Mouse (Mus musculus) C2C12 (cell line): ENCODE data around the gene Igsf3. TPM values are rescaled to one million over a fixed set of nuclear protein-coding genes. Genes with fewer than 3 reads are reported as not detected.

Experiments
- H3K27me3 ChIP-seq: one replicate; pipeline ENCODE4 v1.6.1; 2011; ENCODE audit not compliant: control insufficient read depth, insufficient read depth, insufficient read length
- H3K36me3 ChIP-seq: one replicate; pipeline ENCODE4 v1.6.1; 2011; ENCODE audit not compliant: control insufficient read depth, insufficient read depth
- H3K4me3 ChIP-seq: one replicate; pipeline ENCODE4 v1.5.1; 2011; ENCODE audit warnings: mild to moderate bottlenecking, control low read depth; ENCODE audit not compliant: poor library complexity, insufficient read depth, severe bottlenecking
- H3K79me2 ChIP-seq: one replicate; pipeline ENCODE4 v1.6.1; 2011; ENCODE audit not compliant: control insufficient read depth, insufficient read depth
- H3K79me3 ChIP-seq: one replicate; pipeline ENCODE4 v1.6.1; 2011; ENCODE audit warnings: low read depth, control low read depth
- H3ac ChIP-seq: one replicate; pipeline ENCODE3; 2011; ENCODE audit warnings: low read depth; ENCODE audit not compliant: control insufficient read depth, insufficient read length
- CEBPB ChIP-seq: IDR thresholded peaks from one replicate; pipeline ENCODE4 v1.6.1; 2011; ENCODE audit warnings: low read depth, mild to moderate bottlenecking, control low read depth, moderate library complexity
- CTCF ChIP-seq: IDR thresholded peaks from one replicate; pipeline ENCODE4 v1.5.1; 2011; ENCODE audit not compliant: control insufficient read depth, insufficient read depth, insufficient read length
- FOSL1 ChIP-seq: IDR thresholded peaks from one replicate; pipeline ENCODE4 v1.8.0; 2011; ENCODE audit warnings: mild to moderate bottlenecking, low read length; ENCODE audit not compliant: poor library complexity, insufficient read depth, severe bottlenecking
- MAX ChIP-seq: IDR thresholded peaks from one replicate; pipeline ENCODE4 v1.6.1; 2011; ENCODE audit warnings: mild to moderate bottlenecking, control low read depth
- MYOD1 ChIP-seq: IDR thresholded peaks from one replicate; pipeline ENCODE4 v1.6.1; 2011; ENCODE audit warnings: low read depth; ENCODE audit not compliant: control insufficient read depth, insufficient read length
- MYOG ChIP-seq: IDR thresholded peaks from one replicate; pipeline ENCODE4 v1.6.1; 2011; ENCODE audit not compliant: control insufficient read depth, insufficient read length; ENCODE audit errors: extremely low read depth
- USF1 ChIP-seq: IDR thresholded peaks from one replicate; pipeline ENCODE4 v1.6.1; 2011; ENCODE audit warnings: low read depth, mild to moderate bottlenecking, control low read depth, moderate library complexity
- polyA plus RNA-seq: library from polyadenylated mRNA; unstranded; fragments of >200 nt; fragmentation: generic; extraction: Trizol; gene quantifications from one replicate; pipeline ENCODE4 v1.2.1, GENCODE M21; 2012; ENCODE audit warnings: missing spikeins

Gene Igsf3
- polyA plus RNA-seq, 1 experiment: 4.0 TPM

DNA sequence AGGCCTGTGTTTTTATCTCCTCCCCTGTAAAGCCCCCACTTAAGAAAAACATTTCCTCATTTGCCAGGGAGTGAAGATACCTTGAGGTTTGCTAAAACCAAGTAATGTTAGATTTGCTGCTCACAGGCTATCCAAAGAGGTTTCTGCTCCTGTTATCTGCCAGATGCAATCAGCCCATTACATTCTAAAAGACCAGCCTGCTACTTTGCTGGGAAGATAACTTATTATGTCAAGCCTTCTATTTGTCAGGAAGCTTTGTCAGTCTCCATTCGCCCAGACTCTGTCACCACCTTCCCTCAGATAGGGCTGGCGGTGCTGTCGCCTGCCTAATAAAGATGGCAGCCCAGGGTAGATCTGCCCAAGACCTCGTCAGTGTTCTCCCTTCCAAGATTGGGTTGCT is 59.6 kb downstream of the Igsf3 start:
- H3K4me3 ChIP-seq: no peak overlapping the region
- no peaks in the 10 kb centered on the region for H3K79me2 ChIP-seq
- H3K27me3 ChIP-seq: no peaks in the 10 kb centered on the region
- no peak overlapping the region for H3ac ChIP-seq
- no peaks in the 10 kb centered on the region for H3K36me3 ChIP-seq
- TF ChIP-seq MYOD1: no peak
- no peak for TF ChIP-seq MAX
- TF ChIP-seq USF1: no peak
- TF ChIP-seq MYOG: no peak
- TF ChIP-seq CTCF: no peak
- TF ChIP-seq CEBPB: no peak
- TF ChIP-seq FOSL1: no peak
- H3K79me3 ChIP-seq: no peaks in the 10 kb centered on the region

DNA sequence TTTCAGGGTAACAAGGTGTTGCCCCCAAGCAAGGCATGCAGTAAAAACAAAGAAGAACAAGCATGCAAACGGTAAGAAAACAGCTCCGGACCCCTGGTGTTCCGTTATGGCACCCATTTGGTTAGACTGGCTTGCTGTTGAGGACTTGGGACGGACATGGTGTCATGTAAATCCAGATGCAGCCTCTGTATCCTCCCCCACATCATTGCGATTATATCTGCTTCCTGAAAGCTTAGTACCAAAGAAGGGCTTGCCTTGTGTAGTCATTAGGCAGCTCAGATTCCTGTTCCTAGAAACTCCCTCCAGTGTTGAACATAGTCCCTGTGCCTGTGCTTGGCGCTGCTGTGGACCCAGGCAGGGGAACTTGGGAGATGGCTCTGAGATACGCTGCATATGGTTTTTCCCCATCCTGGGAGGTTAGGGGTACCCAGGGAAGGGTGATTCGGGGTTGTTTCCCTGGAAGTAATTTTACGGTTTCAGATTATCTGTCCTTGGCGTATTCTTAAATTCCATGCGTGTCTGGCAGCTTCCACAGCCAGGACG is 60.2 kb downstream of the Igsf3 start:
- Histone ChIP-seq H3ac (no peak overlapping the region), H3K79me2 (no peaks in the 10 kb centered on the region), H3K79me3 (no peaks in the 10 kb centered on the region), H3K36me3 (no peaks in the 10 kb centered on the region), H3K4me3 (no peak overlapping the region), H3K27me3 (no peaks in the 10 kb centered on the region)
- no peak for TF ChIP-seq USF1
- no peak for TF ChIP-seq MYOD1
- no peak for TF ChIP-seq CEBPB
- no peak for TF ChIP-seq CTCF
- TF ChIP-seq MAX: no peak
- no peak for TF ChIP-seq FOSL1
- no peak for TF ChIP-seq MYOG

DNA sequence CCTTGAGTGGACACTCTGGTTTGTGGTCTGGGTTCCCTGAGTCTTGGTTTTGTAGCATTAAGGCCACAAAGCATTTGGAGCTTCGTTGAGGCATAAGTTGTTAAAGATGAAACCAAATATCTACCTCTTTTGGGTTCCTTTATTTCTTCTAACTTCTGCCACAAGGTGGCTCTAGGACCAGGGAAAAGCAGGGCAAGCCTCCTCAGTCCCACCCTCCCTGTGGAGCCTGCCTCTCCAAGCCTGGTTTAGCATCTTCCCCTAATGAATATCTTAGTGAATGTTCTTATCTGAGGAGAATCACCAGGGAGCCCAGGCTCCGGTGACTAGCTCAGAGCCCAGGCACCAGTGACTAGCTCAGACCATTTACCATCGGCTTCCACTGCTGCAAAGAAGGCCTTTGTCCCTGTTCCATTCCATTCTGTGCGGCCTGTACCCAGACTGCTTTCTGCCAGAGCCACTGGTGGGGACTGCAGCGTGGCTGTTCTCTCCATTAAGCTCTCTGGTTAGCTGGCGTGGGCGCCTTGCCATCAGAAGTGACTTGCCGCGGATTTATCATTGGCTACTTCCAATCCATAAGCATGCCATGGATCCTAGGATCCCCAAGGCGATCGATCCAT is 66.5 kb downstream of the Igsf3 start:
- no peaks in the 10 kb centered on the region for H3K79me3 ChIP-seq
- no peaks in the 10 kb centered on the region for H3K27me3 ChIP-seq
- no peaks in the 10 kb centered on the region for H3K79me2 ChIP-seq
- H3K36me3 ChIP-seq: no peaks in the 10 kb centered on the region
- H3K4me3 ChIP-seq: no peak overlapping the region
- no peak for TF ChIP-seq FOSL1
- TF ChIP-seq CEBPB: no peak
- no peak for TF ChIP-seq MAX
- no peak for TF ChIP-seq USF1
- no peak for TF ChIP-seq CTCF
- TF ChIP-seq MYOG: no peak
- no peak for TF ChIP-seq MYOD1
- H3ac ChIP-seq: no peak overlapping the region

DNA sequence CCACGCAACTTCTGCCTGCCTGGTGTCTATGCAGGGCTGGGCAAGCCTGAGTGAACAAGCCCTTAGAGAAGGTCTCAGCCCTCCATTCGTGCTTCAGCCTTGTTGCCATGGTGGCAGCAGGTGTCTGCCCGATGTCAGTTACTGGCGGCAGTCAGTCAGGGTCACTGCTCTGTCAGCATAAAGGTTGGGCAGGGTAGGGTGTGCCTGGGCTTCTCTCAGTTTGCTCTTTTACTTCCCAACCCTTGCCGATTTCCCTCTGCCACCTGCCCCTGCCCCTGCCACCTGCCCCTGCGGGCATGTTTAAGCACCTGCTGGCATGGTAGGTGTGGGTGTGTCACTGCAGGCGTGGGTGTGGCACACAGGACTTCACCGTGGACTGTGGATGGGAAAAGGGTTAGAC is 67.6 kb downstream of the Igsf3 start:
- Histone ChIP-seq H3ac (no peak overlapping the region), H3K27me3 (no peaks in the 10 kb centered on the region), H3K79me3 (no peaks in the 10 kb centered on the region), H3K79me2 (no peaks in the 10 kb centered on the region), H3K4me3 (no peak overlapping the region), H3K36me3 (no peaks in the 10 kb centered on the region)
- TF ChIP-seq MYOD1: no peak
- no peak for TF ChIP-seq CEBPB
- no peak for TF ChIP-seq CTCF
- no peak for TF ChIP-seq MAX
- TF ChIP-seq USF1: no peak
- no peak for TF ChIP-seq MYOG
- no peak for TF ChIP-seq FOSL1

DNA sequence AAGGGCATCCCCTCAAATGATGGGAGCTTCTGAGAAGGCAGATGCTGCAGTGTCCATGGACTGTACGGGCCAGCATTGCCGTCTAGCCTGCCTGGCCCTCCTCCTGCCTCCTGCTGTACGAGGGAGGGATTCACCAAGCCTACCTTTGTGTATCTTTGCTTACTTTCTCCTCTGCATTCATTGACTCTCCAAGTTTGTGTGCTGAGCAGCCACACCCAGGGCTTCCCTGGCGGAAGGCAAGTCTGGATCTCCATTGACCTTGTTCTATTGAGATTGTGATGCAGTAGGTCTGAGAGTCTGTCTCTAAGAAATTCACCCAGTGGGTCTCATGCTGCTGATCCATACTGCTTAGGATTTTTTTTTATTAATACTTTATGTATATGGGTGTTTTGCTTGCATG is 70.4 kb downstream of the Igsf3 start:
- Histone ChIP-seq H3K4me3 (no peak overlapping the region), H3K79me2 (no peaks in the 10 kb centered on the region), H3K36me3 (no peaks in the 10 kb centered on the region), H3K79me3 (no peaks in the 10 kb centered on the region), H3K27me3 (no peaks in the 10 kb centered on the region), H3ac (no peak overlapping the region)
- TF ChIP-seq MYOD1 (no peak), FOSL1 (no peak), CTCF (no peak), USF1 (no peak), CEBPB (no peak), MYOG (no peak), MAX (no peak)

DNA sequence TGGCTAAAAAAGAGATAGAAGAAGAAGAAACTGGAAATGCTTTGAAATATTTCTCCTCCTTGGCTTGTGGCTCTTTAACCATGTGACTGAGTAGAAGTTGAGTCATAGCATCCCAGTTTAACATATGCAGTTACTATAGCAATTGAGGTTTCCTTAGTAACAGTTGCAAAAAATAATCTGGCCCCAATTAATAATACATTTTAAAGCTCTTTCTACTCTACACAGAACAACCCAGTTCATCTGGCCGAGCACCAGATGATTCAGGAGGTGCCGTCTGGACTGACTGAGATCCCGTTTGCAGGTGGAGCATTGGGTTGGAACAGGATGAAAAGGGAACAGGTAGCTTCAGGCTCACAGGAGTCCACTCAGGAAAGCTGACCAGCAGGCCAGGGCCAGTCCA is 71.9 kb downstream of the Igsf3 start:
- Histone ChIP-seq H3ac (no peak overlapping the region), H3K36me3 (no peaks in the 10 kb centered on the region), H3K27me3 (no peaks in the 10 kb centered on the region), H3K4me3 (no peak overlapping the region), H3K79me2 (no peaks in the 10 kb centered on the region), H3K79me3 (no peaks in the 10 kb centered on the region)
- TF ChIP-seq USF1: peak; percentile 65
- no peak for TF ChIP-seq CEBPB
